Mouse (Mus musculus): Measurements from ENCODE around the gene Spata33.
"Not testable (repeated sequence)": the region's sequence is repeated elsewhere in the genome, so short reads cannot be mapped to it uniquely, and the experiment has no call there.

Spata33 gene

DNA sequence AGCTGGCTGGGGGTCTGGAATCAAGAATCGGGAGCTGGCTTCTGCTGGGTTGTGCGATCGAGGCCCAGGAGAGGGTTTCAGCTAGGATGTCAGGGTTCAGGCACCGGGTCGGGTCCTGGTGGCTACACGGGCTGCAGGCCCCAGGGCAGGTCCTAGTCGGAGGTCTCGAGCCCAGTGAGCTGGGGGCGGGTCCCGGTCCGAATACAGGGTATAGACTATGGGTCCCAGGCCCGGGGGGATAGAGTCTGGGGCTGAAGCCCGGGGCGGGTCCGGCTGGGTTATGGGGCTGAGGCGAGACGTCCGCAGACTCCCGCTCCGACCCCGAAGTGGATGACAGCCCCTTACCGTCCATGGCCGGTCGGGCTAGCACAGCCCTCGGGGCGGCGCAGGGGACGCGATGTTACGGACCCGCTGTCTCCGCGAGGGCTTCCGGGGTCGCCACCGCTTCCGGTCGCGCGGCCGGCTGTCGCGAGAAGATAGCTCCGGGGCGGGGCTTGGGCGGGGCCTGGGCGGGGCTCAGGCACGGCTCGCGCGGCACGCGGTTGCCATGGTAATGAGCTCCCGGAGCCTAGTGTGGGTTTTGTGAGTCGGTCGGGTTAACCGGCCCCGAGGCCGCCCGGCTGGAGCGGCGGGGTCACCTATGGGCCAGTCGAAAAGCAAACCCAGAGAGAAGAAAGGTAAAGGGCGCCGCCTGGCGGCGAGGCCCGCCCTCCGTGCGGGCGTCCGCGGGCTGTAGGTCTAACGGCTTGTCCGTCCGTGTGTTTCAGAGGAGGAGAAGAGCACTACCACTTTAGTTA, at the start of gene Spata33, which contains the start of gene Chmp1a:
Gene Spata33, plus strand, starts transcription at position 512 of the 797 bp plus-strand sequence.
Gene Chmp1a, minus strand, starts transcription at position 443 of the 797 bp plus-strand sequence.
- DNase-seq = peak; percentile 97

DNA sequence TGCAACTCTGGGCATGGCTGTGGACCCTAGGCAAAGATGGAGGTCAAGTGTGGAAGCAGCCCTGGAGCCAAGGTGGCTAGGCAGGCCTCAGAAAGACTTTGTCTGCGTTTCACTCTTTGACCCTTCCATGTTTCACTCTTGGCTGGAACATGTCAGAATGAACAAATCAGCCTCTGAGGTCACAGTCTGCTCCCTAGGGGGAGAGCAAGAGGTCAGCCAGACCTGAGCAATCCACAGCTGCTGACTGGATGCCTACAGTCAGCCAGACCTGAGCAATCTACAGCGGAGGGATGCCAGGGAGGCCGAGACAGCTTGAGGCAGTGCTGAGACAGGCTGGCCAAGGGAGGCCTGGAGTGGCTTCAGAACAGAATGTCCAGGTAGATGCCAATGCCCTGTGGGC, 31.2 kb upstream of the Spata33 start:
- peak; percentile 23 for DNase-seq

DNA sequence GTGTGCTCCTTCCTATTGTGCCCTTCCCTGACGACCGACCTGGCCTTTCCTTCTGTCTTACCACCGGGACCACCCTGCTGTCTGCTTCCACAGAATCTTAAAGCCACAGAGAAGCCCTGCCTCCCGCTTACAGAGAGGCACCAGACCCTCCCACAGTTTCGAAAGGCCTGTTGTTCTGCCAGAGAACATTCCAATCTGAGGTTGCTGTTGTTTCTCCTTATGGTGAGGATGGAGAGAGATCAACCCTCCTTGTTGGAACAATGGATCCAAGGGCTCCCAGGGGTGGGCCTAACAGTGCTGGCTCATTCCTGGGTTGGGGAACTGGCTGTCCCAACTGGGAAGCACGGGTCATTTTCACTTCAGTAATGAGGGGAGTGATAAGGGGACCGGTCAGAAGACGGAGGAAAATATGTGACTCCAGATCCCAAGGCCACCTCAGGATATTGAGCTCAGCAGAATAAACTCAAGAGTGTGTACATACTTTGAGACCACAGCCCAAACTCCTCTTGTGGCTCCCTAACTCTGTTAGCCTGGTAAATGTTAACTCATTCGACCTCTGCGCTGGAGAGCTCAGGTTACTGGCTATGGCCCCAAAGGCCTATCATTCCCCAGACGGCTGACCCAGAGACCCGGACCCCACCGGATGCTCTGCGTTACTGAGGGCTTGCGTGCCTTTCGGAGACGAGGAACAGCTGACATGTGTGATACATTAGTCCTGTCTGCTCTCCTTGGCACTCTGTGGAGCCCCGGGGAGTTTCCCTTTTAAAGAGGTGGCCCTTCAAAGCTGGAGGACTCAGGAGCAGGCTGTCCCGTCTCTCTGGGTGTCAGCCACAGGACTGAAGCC, 26.8 kb upstream of the Spata33 start, which contains the start of gene Dpep1:
Gene Dpep1, plus strand, starts transcription at position 677 of the 844 bp plus-strand sequence.
- DNase-seq = no peak

DNA sequence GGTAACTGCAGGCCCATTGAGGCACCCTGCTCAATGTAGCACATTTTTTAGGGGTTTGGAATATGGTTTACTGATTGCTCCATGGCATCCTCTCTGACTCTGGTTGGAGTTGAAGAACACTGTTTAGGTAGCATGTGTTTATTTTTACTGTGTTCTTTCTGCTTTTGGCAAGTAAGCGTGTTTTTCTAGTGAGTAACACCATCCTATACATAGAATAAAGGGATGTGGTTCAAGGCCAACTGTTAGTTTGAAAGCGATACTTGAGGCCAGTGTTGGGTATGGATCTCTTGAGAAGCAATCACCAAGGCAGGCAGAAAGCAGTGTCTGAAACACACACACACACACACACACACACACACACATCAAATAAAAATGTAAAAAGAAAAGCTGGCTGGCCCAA, 24.6 kb upstream of the Spata33 start:
- no peak for DNase-seq

DNA sequence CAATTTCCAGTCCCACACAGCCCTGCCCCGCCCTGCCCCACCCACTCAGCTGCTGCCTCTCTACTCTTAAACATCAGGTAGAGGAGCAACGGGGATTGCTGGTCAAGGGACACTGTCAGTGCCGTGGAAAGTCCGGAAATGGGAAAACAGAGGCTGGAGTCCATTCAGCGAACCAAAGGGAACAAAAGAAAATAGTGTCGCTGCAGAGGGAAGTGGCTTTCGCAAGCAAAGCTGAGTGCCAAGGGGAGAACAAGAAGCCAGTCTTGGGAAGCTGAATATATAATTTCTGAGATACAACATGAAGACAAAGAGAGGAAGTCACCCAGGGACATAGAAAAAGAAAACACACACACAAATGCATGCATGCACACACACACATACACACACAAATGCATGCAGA, 23.8 kb upstream of the Spata33 start:
- DNase-seq = no peak

DNA sequence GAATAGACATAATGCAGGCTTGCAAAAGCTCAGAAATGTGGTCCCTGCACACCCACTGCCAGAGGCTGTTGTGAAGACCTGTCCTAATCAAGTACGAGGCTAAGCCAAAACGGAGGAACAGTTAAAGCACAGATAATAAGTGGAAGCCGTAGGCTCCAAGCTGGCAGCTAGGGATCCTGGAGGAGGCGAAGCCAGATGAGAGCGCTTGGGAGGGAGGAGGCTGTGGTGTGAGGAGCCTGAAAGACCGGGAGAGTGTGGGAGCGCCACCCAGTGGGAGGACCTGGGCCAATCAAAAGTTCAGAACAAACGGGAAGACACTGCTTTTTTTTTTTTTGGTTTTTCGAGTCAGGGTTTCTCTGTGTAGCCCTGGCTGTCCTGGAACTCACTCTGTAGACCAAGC, 22.0 kb upstream of the Spata33 start:
- peak; percentile 84 for DNase-seq

DNA sequence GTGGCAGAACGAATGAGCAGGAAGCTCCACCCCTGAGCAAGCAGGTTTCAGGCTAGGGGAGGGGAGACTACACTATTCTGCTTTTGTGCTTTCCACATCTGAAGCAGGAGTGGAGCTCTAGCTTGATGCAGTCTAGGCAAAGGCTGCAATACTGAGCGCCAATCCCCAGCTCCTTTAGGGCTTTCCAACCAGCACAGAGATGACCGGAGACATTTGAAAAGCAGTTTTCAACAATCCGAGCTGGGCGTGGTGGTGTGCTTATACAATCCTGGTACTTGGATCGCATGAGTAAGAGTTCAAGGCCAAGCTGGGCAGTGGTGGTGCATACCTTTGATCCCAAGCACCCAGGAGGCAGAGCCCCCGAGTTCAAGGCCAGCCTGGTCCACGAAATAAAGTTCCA, 20.7 kb upstream of the Spata33 start:
- no peak for DNase-seq

DNA sequence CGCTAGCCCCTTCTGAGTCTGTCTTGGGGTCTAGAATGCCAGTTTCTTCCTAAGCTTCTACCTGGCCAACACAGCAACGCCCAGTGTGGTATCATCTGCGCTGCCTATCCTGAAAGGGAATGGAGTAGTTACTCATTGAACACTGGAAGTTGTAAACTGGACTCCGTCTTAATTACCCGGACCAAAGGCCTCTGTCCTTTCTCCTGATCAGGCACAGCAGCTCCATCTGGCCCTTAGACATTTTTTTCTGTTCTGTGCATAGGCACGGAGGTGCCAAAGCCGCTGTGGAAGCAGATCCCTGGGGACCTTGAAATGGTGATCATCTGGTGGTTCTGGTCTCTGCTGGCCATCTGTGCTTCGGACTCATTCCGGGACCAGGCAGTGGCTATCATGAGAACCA, 18.9 kb upstream of the Spata33 start:
- DNase-seq = no peak

DNA sequence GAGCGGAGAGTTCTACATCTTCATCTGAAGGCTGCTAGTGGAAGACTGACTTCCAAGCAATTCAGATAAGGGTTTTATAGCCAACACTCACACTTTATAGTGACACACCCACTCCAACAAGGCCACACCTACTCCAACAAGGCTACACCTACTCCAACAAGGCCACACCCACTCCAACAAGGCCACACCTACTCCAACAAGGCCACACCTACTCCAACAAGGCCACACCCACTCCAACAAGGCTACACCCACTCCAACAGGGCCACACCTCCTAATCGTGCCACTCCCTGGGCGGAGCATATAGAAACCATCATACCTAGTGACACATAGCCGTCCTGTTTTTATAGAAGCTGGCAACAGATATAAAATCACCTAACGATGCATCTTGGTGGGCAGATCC, 15.6 kb upstream of the Spata33 start:
- not testable (repeated sequence) for DNase-seq

DNA sequence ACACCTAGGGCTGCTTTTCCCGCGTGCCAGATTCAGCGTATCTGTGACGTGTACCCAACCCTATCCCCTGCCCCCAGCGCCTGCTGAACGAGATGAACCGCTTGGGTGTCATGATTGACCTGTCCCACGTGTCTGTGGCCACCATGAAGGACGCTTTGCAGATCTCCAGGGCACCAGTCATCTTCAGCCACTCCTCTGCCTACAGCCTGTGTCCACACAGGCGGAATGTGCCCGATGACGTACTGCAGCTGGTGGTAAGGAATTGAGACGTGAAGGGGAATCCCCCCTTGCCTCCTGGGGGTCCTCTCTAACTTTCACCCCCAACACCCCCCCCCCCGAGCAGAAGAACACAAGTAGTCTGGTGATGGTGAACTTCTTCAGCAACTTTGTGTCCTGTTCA, 12.8 kb upstream of the Spata33 start:
- DNase-seq = no peak

DNA sequence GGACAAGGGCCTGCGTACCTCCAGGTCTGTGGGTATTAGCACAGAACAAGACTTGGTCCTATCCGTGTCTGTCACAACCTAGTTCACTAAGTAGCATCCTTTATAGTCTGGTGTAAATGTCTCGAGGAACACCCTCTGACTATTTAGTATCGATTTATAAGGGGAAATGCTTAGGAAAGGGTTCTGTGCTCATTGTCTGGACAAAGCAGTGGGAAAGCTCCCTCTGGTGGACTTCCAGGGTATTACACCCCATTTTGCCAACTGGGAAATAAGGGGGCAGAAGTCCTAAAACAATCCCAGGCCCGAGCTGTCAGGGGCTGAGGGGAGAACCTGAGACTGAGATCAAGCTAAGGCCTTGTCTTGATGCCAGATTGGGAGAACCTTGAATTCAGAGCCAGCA, 10.3 kb upstream of the Spata33 start:
- DNase-seq = peak; percentile 88

DNA sequence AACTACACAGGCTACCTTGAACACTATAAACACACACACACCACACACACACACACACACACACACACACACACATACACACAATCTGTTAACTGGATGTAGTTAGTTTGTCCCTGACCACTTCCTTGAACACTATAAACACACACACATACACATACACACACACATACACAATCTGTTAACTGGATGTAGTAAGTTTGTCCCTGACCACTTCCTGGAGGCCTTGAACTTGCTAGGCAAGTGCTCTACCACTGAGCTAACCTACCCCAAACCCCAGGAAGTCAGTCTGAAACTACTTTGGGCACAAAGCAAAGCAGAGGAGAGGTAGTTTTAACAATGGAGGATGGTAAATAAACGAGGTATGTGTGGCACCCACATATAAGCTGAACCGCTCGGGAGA, 9.1 kb upstream of the Spata33 start:
- DNase-seq = no peak

DNA sequence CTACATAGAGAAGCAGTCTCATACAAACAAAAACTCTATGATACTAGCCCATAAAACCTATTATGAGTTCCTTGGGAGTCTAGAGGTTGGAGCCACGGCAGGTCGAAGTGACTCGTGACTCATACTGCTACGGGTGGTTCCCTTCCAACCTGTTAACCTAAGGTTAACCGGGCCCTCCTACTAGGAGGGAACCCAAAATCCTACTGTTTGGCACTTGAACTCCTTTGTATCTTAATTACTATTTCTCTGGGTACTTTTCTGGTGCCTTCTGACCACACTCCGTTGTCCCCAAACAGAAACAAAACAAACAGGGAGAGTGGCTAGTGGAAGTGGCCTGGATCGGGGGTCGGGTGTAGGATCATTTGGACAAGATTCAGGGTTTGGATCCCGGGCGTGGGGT, 756 bp upstream of the Spata33 start:
- DNase-seq = no peak

DNA sequence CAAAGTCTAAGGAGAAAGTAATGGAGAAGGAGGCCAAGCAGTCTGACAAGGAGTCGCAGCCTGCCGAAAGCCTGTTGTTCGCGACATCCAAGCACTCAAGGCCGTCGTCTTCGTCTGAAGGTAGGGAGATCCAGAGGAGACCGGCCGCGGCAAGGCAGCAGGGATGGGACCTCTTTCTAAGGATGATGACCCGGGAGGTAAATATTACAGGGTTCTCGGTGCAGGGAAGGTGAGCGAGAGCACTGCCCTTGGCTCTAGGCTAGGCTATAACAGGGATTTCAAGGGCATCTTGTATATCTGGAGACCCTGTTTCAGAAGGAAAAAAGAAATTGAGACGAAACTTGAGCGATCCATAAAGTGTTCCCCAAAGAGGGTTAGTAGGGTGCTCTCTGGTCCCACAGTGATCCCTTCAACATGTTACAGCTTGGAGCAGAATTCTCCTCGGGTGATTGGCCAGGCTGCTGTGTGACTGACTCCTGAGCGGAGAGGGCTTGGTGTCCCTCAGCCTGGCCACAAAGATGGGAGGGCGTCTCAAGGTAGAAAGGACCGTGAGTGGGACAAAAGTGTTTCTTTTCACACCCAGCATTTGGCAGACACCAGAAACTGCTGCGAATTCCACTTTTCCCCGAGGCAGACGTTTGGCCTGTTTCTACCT, 613 bp downstream of the Spata33 start:
- no peak for DNase-seq

DNA sequence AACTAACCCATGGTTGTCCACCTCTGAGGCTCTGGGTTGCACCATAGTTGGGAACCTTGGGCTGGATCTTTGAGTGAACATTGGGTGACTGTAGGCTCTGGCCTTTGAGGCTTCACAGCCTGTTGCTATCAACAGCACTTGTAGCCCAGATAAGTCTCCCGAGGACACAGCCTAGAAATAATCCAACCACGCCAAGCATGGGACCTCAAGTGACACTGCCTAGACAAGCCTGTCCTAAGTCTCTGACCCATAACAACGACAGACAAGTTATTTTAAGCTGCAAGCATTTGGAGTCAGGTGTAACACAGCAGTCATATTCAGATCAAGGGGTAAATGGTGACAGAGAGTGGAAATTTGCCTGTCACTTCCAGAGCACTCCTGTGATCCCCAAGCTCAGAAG, 2.8 kb downstream of the Spata33 start:
- DNase-seq = no peak

DNA sequence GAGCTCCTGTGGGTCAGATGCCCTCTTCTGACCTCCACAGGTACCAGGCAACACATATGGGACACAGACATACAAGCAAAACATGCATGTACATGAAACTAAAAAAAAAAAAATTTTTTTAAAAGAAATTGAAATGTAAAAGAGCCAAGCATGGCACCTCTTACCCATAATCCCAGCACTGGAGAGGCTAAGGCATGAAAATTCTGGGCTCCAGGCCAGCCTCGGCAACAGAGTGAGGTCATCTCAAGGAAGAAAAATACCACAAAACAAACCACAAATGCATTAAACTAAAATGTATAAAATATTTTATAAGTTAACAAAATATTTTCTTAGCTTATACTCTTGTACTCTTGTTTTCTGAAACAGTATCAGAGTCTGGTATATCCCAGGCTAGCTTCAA, 8.3 kb downstream of the Spata33 start:
- no peak for DNase-seq

DNA sequence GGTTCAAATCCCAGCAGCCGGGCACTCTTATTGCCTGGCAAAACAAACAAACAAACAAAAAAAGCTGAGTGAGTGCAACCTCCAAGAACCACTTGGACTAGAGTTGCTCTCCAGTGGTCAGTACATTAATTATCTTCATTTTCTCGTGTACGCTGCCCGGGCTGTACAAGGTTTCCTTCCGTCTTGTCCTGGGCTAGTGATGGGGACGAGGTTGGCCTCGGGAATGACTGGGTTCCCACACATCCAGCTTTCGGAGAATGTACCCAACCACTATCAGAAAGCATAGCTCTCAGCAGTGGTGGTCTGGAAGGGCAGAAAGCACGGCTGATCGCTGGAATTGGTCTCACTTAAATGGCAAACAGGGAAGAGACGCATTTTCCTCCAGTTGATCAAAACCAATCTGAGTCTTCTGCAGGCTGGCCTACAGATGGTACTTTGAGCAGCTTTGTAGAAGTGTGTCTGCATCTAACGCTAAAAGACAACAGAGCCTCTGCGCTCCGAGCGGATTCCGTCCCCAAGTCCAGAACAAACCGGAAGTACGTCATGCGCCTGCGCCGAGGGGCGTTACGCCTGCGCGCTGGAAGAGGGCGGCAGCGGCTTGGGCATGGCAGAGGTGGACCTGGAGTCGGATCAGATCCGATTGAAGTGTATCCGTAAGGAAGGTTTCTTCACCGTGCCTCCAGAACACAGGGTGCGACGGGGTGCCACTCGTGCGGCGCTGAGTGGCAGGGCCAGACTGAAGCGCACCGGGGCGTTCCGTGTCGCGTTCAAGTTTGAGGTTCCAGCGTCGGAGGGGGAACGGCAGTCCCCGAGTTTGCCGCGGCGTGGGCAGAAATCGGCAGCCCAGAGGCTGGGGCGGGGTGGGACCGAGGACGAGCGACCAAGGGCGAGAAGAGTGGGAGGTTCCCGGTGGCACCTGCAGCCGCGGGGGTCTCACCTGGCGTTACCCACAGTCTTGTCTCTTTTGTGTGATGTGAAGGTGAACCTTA, 11.9 kb downstream of the Spata33 start, which contains the start of gene Cdk10:
Gene Cdk10, plus strand, starts transcription at position 565 of the 989 bp plus-strand sequence.
- DNase-seq = peak; percentile 95

DNA sequence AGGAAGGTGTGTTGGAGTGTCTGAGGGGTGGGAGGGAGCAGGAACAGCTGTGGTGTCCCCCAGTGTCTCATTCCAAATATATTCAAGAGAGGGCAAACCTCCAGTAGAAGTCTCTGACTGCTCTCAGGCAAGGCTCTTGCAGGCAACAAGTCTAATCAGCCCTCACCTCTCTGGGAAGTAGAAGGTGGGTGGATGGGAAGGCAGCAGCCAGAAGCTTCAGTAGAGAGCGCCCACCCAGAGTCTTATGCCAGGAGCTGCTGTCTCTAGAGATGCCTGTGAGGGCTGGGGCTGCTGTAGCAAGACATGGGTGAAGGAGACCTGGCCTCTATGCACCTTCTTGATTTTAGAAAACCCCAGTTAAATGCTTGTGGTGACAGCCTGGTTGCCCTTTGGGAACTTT, 15.8 kb downstream of the Spata33 start:
- no peak for DNase-seq

DNA sequence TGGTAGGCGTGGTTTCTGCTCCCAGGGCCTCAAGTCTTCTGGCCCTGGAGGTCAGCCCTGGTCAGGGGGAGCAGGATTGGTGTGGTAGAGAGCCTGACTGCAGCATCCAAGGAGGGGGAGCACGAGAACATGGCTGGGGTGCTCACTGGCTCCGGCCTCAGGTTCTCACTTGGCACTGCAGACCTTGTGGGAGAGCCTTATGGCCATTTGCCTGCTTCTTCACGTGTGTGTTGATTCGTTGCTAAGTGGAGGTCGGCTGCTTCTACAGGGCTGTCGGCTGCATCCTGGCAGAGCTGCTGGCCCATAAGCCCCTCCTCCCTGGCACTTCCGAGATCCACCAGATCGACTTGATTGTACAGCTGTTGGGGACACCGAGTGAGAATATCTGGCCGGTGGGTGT, 17.7 kb downstream of the Spata33 start:
- DNase-seq = not testable (repeated sequence)

DNA sequence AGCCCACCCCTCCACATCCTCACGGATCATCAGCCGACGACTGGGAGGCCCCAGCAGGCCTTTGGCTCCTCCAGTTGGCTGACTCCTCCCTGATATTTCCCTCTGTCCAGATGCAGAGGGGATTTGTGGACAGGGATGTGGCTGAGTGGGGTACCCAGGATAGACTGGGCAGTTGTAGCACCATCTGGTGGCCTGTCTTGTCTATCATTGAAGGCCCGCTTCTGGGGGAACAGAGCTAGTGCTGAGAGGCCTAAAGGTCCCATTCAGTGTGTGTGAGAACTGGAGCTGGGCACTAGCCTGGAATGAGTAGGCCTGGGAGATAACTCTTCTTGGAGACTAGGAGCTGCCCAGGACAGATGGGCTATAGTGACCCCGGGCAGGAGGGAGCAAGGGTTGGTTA, 19.1 kb downstream of the Spata33 start:
- peak; percentile 67 for DNase-seq

DNA sequence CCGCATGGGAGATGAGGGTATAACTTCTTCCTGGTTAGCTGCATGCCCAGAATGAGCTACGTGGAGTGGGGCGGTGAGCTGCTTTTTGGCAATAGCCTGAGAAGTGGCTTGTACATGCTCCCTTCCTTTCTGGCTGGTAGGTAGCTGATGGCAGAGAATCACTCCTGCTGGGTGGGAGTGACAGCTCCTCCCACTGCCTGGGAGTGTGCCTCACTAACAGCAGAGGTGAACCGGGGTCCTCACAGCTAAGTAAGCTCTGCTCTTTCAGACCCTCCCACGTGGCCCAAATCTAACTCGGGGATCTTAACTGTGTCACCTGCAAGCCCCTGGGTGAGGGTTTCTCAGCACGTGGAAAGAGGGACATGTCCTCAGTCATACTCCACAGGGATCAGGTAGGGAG, 19.9 kb downstream of the Spata33 start:
- no peak for DNase-seq

DNA sequence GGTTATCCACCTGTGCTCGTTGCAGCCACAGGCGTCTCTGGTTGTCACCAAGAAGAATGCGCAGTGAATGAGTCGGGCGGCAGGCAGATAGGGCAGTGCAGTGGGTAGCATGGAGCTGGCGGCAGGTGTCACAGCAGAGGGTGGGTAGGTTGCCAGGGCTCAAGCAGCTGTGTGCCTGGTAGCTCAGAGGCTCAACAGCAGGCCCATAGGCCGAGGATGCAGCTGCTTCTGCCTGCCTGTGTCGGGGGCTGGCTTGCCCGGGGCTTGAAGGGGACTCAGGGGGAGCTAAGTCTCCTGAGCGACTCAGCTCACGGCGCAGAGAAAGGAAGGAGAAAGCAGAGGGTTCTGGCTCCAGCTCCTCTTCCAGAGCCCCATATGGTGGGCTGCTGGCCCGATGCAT, 20.7 kb downstream of the Spata33 start:
- DNase-seq = peak; percentile 36
